Mouse (Mus musculus) liver, postnatal 0 days (tissue): ENCODE results near the gene Npy2r.

ENCODE experiments used
- CTCF ChIP-seq: sonication (generic); IDR thresholded peaks from 2 replicates; pipeline ENCODE4 v1.5.1; 2016; ENCODE audit warnings: antibody characterized with exemption, low read depth
- EP300 ChIP-seq: IDR thresholded peaks from 2 replicates; pipeline ENCODE4 v1.6.1; 2016; ENCODE audit warnings: antibody characterized with exemption, low read depth, mild to moderate bottlenecking

DNA sequence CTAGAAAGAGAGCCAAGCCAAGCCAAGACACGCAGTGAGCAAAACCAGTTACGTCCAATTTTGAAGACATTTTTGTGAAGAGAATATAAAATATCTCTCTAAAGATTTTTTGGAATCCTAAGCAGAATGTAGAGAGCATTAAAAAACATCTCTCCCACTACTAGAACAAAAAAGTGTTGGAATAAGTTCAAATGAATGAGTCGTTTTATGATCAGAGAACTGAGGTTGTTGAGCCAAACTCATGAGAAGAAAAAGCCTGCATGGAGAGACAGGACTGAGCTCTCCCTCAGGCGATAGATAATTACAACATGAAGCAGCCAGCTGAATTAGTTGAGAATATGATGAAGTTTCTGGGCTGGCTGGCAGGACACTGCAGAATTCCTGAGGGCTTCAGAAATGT is 49.9 kb downstream of the Npy2r start:
- TF ChIP-seq CTCF (no peak), EP300 (no peak)
